Mouse (Mus musculus) effector memory CD4-positive, alpha-beta T cell, adult 7 months (primary cell): ENCODE measurements around the gene Prl7a1. TPM values are rescaled to one million over a fixed set of nuclear protein-coding genes. Genes with fewer than 3 reads are reported as not detected.

Experiments
- polyA plus RNA-seq: library from polyadenylated mRNA; unstranded; fragments of 100-300 nt; shearing (Covaris generic); gene quantifications from one replicate; pipeline ENCODE4 v1.2.1, GENCODE M21; 2017

Prl7a1 gene
- not detected for polyA plus RNA-seq

DNA sequence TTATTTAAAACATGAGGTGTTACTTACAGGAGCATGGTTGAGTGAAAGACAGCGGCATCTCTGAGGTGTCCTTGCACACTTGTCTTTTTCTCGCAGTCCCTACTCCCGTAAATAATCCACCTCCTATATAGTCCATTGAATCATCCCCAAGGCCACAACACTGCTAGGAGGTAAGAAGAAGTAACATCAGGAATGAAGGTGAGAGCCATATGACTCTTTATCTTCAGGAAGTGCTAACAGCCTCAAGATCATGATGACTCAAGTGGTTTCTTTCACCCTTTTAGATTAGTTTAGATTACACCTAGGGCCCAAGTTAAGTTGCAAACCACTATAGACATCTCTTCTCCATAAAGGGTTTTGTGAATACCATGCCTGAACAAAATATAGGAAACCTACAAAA is at the start of gene Prl7a1:
TSS of gene Prl7a1 (minus strand) at position 101 of the 400 bp plus-strand sequence.

DNA sequence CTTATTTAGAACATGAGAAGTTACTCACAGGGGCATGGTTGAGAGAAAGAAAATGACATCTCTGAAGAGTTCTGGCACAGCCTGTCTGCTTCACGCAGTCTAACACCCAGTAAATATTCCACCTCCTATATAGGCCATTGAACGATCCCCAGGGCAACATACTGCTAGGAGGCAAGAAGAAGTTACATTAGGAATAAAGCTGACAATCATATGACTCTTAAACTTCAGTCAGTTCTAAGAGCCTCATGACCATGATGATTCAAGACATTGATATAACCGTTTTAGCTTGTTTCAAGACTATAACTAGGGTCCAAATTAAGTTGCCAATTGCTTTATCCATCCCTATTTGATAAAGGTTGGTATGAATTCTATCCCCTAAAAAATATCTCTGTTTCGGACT is 25.6 kb upstream of the Prl7a1 start, which contains the start of gene Prl7a2:
TSS of gene Prl7a2 (minus strand) at position 101 of the 400 bp plus-strand sequence.

DNA sequence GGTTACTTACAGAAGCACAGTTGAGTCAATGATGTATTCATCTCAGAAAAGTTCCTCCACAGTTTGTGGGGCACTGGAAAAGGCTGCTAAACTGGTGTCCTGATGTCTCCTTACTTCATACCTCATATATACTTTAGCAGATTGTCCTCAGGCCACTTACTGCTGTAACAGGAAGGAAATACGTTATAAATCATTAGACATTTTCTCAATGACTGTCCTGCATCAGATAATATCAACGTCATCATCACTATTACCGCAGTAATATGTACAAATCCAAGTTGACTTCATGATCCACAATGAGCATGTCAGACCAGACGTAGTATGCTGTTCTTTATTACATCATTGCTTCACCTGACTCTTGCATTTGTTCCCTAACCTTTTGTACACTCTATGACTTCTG is 31.8 kb downstream of the Prl7a1 start, which contains the start of gene Prl7b1:
TSS of gene Prl7b1 (minus strand) at position 101 of the 400 bp plus-strand sequence.

Other genes starting within 250 kb of the Prl7a1 start
- gene Prl8a6, start 203.8 kb downstream of the Prl7a1 start, polyA plus RNA-seq = not detected
- not detected for gene Prl8a8, start 129.3 kb downstream of the Prl7a1 start, polyA plus RNA-seq
- not detected for gene Prl8a9, start 77.9 kb downstream of the Prl7a1 start, polyA plus RNA-seq
- gene Prl8a1, start 60.3 kb downstream of the Prl7a1 start, polyA plus RNA-seq = not detected
- gene Prl7b1, start 31.9 kb downstream of the Prl7a1 start, polyA plus RNA-seq = not detected
- gene Prl7a2, start 25.5 kb upstream of the Prl7a1 start, polyA plus RNA-seq = not detected
- gene Prl7d1, start 74.2 kb upstream of the Prl7a1 start, polyA plus RNA-seq = not detected
- not detected for gene Prl7c1, start 138.3 kb upstream of the Prl7a1 start, polyA plus RNA-seq
- not detected for gene Prl2a1, start 159.2 kb upstream of the Prl7a1 start, polyA plus RNA-seq
- gene Prl2c1, start 206.8 kb upstream of the Prl7a1 start, polyA plus RNA-seq = not detected